8 mouse cellular contexts compared by ENCODE assay signal in genomic region chr2:26237290-26237782, GRCm38 (mm10). TPM values are rescaled to one million over a fixed set of nuclear protein-coding genes. Genes with fewer than 3 reads are reported as not detected.
A peak's percentile ranks its signal among the peaks of the same experiment; 100 is the strongest.
DNase-seq lines count a peak whose midpoint lies in the region; ATAC-seq lines count a peak whose summit lies in the region.

TSS of gene Qsox2 (minus strand) at chr2:26237525.

- ATAC-seq in intestine, embryonic 14.5 days (replicated peaks; ENCODE audit: low FRiP score, low TSS enrichment, low read depth): peak; percentile 84

- no peaks in the 10 kb centered on the region for H3K27me3 ChIP-seq in intestine, embryonic 14.5 days (replicated peaks; ENCODE audit: control insufficient read depth, insufficient read depth, low read length)

- peak within 1 kb of the TSS; percentile 58 for H3K9ac ChIP-seq in intestine, embryonic 14.5 days (ENCODE audit: low read length)

- WGBS in intestine, embryonic 14.5 days: under 1% methylated on average over 32 of the region's 36 CpGs

- peak within 1 kb of the TSS; percentile 47; the same call in 1 of the 2 replicates for H3K27ac ChIP-seq in intestine, embryonic 14.5 days (ENCODE audit: low read depth)

- H3K9me3 ChIP-seq in intestine, embryonic 14.5 days (ENCODE audit: control insufficient read depth, low read length): no peaks in the 10 kb centered on the region

- H3K4me2 ChIP-seq in intestine, embryonic 14.5 days (ENCODE audit: low read length): peak within 1 kb of the TSS; percentile 81

- intact Hi-C loops in left cerebral cortex, postnatal 14 days (cut with DNase I): no loop called here

- peaks cover 23% of the 10 kb centered on the region for H3K4me1 ChIP-seq in intestine, embryonic 14.5 days (replicated peaks; ENCODE audit: control insufficient read depth, insufficient read depth, low read length)

- no peaks in the 10 kb centered on the region for H3K36me3 ChIP-seq in intestine, embryonic 14.5 days (ENCODE audit: control insufficient read depth, insufficient read depth, low read length)

- DNase-seq in adrenal gland, adult 18-20 months (ENCODE audit: low spot score in 2 of 2): peak; percentile 83 to 88
- peak; percentile 97 for DNase-seq in embryo, embryonic 11 days
- peak; percentile 93 for DNase-seq in gastrocnemius, postnatal 25 days
- DNase-seq in intestine, embryonic 14.5 days (ENCODE audit: low spot score): peak; percentile 98
- DNase-seq in left cerebral cortex, postnatal 14 days (ENCODE audit: low spot score in 2 of 2): peak; percentile 86 to 89
- peak; percentile 96 for DNase-seq in mesoderm, embryonic 11.5 days (ENCODE audit: low read depth, low spot score)
- DNase-seq in right cerebral cortex, postnatal 36 days (ENCODE audit: low spot score in 2 of 2): peak; percentile 78 to 79
- peak; percentile 96 for DNase-seq in yolk sac, embryonic 10.5 days (ENCODE audit: low spot score)

- peak within 1 kb of the TSS; percentile 63 for H3K4me3 ChIP-seq in intestine, embryonic 14.5 days (ENCODE audit: low read depth, low read length)

RNA-seq across cellular contexts. Expression of gene Qsox2, which starts in this region (rescaled TPM):
- 10 to 100 TPM; 16.0 to 17.9 TPM for total RNA-seq in adrenal gland, adult 18-20 months (2021)
- 1 to 10 TPM; 3.1 to 4.0 TPM for total RNA-seq in gastrocnemius, postnatal 25 days (2021)
- 23.4 and 24.6 TPM in 2 replicates for polyA plus RNA-seq in intestine, embryonic 14.5 days (2014; fragmentation: Nextera tagmentation; extraction: Ambion mirVana)
- total RNA-seq in left cerebral cortex, postnatal 14 days (2021): 10 to 100 TPM; 22.9 to 23.4 TPM

Comparison
In these comparisons a context has a peak if more than half of its experiments do, and no peak if none do; other contexts are left out.
1. Peak in every context shown above with its lines: DNase-seq, ATAC-seq, H3K4me3 ChIP-seq and H3K27ac ChIP-seq.